Mouse (Mus musculus) liver, embryonic 12.5 days (tissue): ENCODE results near the gene Spn. TPM values are rescaled to one million over a fixed set of nuclear protein-coding genes. Genes with fewer than 3 reads are reported as not detected.
"Not testable (repeated sequence)": the region's sequence is repeated elsewhere in the genome, so short reads cannot be mapped to it uniquely, and the experiment has no call there.

Source experiments
- ATAC-seq: fragments of 200-750 bp; cut with Nextera tagmentation; 2 replicates; pipeline ENCODE4 v1.8.0; 2017; ENCODE audit warnings: moderate number of reproducible peaks, mild to moderate bottlenecking, moderate library complexity
- H3K27ac ChIP-seq: fragments of 300-500 bp; sonication (generic); 2 replicates; pipeline ENCODE4 v1.5.1; 2016; ENCODE audit warnings: mild to moderate bottlenecking
- H3K27me3 ChIP-seq: fragments of 300-500 bp; sonication (generic); replicated peaks from 2 replicates; pipeline ENCODE4 v1.6.1; 2016; ENCODE audit warnings: mild to moderate bottlenecking, moderate library complexity
- H3K36me3 ChIP-seq: fragments of 300-500 bp; sonication (generic); 2 replicates; pipeline ENCODE4 v1.6.1; 2016; ENCODE audit warnings: mild to moderate bottlenecking, moderate library complexity
- H3K4me1 ChIP-seq: fragments of 300-500 bp; sonication (generic); 2 replicates; pipeline ENCODE4 v1.6.1; 2016
- H3K4me2 ChIP-seq: fragments of 300-500 bp; sonication (generic); 2 replicates; pipeline ENCODE4 v1.6.1; 2016; ENCODE audit warnings: mild to moderate bottlenecking, moderate library complexity
- H3K4me3 ChIP-seq: fragments of 300-500 bp; sonication (generic); 2 replicates; pipeline ENCODE4 v1.5.1; 2016; ENCODE audit warnings: mild to moderate bottlenecking, moderate library complexity
- H3K9ac ChIP-seq: fragments of 300-500 bp; sonication (generic); 2 replicates; pipeline ENCODE4 v1.6.1; 2016; ENCODE audit warnings: mild to moderate bottlenecking, moderate library complexity
- H3K9me3 ChIP-seq: fragments of 300-500 bp; sonication (generic); replicated peaks from 2 replicates; pipeline ENCODE4 v1.6.1; 2016; ENCODE audit warnings: mild to moderate bottlenecking, moderate library complexity
- WGBS: fragments of 180-500 bp; shearing (Covaris S2); methylation state at CpG from one replicate; pipeline ENCODE4 v1.1.7; 2016; ENCODE audit not compliant: insufficient replicate concordance; 5-methylcytosine and 5-hydroxymethylcytosine counted together
- polyA plus RNA-seq: library from polyadenylated mRNA; unstranded; fragments of >200 nt; fragmentation: Nextera tagmentation; extraction: Ambion mirVana; gene quantifications from 2 replicates; pipeline ENCODE4 v1.2.1, GENCODE M21; 2016

Spn gene
- polyA plus RNA-seq, 1 experiment from 2014 or later, result 7.4 TPM

DNA sequence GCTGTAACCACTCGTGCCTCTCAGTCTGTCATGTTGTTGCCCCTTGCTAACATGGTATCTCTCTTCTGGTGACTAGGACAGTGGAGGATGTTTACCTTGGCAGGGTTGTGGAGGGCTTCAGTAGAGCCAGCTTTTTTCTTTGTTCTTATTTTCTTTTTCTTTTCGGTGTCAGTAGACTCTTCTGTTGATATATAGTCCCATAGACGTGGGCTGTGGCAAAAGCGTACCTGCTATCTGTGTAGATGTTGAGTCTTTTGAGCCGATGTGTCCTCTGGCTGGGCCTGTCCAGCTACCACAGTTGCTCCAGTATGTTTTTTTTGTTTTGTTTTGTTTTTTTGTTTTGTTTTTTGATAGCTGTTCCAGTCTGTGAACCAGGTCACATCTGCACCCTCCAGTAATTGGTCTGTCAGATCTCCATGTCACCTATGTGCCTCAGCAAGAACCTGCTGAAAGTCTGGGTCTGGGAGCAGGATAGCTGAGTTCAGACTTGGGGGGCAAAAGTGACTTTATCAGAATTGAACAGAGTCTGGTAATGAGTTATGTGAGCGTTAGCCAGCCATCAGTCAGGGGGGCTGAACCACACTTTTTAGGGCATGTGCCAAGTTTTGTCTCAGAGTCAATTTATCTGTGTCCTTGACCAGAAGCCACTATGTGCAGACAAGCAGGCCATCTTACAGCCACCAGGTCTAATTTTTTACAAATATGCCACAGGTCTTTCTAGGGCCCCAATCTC is 50.2 kb downstream of the Spn start, which contains the start of gene Zg16:
Gene Zg16 (minus strand): TSS at position 51 of the 733 bp plus-strand sequence.
- Histone ChIP-seq H3K27ac (peak within 1 kb of the TSS; percentile 80), H3K4me1 (peaks cover 90% of the 10 kb centered on the region)
- not testable (repeated sequence) for H3K9ac ChIP-seq

DNA sequence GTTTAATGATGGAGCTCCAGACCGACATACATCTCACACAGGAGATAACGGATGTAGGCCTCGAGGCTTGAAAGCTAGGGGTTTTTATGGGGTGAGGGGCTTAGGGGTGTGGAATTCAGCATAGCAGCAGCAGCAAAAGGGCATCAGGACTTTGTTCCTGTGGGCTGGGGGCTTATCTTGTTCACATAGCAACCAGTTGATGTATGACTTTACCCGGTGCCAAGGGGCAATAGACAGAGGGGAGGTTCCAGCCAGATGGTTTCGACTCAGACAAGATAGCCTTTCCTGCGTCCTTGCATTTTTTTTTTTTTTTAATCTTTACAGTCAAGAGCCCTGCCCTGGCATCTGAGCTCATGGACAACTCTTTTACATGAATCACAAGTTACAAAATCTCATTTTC is 51.9 kb downstream of the Spn start:
- peak overlapping the region; percentile 80 for H3K27ac ChIP-seq
- not testable (repeated sequence) for H3K9me3 ChIP-seq, H3K4me3 ChIP-seq, H3K9ac ChIP-seq, H3K27me3 ChIP-seq, H3K36me3 ChIP-seq
- peak; percentile 49; the same call in 1 of the 2 replicates for ATAC-seq
- peaks cover 80% of the 10 kb centered on the region for H3K4me1 ChIP-seq
- H3K4me2 ChIP-seq, result peak overlapping the region; percentile 24; the same call in 1 of the 2 replicates
- 31% methylated on average over 6 of the region's 6 CpGs for WGBS

More for the DNA sequence above, 50.2 kb downstream of the Spn start, which contains the start of gene Zg16:
- not testable (repeated sequence) for ATAC-seq, H3K27me3 ChIP-seq, H3K9me3 ChIP-seq, H3K36me3 ChIP-seq, H3K4me3 ChIP-seq
- 0 out of 2 replicates have a peak within 1 kb of the TSS, but pooled peaks have one; percentile 16 for H3K4me2 ChIP-seq
- 58% methylated on average over 6 of the region's 6 CpGs for WGBS

DNA sequence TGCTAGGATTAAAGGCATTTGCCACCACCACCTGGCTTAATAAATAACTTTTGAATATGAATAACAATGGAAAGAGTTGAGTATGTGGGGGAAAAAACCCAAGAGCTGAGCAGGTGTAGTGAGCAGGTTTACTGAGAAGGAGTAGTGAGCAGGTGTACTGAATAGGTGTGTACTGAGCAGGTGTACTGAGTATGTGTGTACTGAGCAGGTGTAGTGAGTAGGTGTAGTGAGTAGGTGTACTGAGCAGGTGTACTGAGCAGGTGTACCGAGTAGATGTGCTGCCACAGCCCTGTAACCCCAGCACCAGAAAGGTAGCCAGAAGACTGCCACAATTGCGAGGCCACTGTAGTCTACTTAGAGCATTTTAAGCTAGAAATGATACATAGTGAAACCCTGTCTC is 52.8 kb downstream of the Spn start:
- Histone ChIP-seq H3K9me3 (no peaks in the 10 kb centered on the region), H3K36me3 (no peaks in the 10 kb centered on the region), H3K27me3 (no peaks in the 10 kb centered on the region), H3K9ac (no peak overlapping the region), H3K27ac (0 out of 2 replicates have a peak overlapping the region, but pooled peaks have one; percentile 20), H3K4me1 (peaks cover 70% of the 10 kb centered on the region), H3K4me2 (no peak overlapping the region), H3K4me3 (no peak overlapping the region)
- 71% methylated on average over 2 of the region's 2 CpGs for WGBS
- no peak for ATAC-seq

DNA sequence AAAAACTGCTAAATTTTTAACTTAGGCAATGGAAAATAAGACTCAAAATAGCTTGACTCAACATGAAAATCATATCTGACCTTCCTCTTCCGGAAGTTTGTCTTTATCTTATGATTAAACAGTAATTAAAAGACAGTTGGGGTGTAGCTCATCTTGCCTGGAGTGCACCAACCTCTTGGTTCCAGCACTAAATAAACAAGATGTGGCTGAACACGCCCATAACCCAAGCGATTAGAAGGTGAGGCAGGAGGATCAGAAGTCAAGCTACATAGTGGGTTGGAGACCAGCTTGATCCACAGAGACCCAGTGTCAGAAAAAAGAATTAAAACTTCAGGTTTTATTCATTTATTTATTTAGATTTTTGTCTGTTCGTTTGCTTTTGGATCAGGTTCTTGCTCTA is 53.9 kb downstream of the Spn start:
- H3K36me3 ChIP-seq, result no peaks in the 10 kb centered on the region
- H3K4me1 ChIP-seq, result peaks cover 59% of the 10 kb centered on the region
- no peak overlapping the region for H3K4me3 ChIP-seq
- WGBS, result 53% methylated on average over 4 of the region's 4 CpGs
- peak overlapping the region; percentile 46; the same call in 1 of the 2 replicates for H3K27ac ChIP-seq
- no peaks in the 10 kb centered on the region for H3K27me3 ChIP-seq
- no peak overlapping the region; the same call in 1 of the 2 replicates for H3K9ac ChIP-seq
- H3K9me3 ChIP-seq, result no peaks in the 10 kb centered on the region
- no peak overlapping the region for H3K4me2 ChIP-seq
- ATAC-seq, result 0 out of 2 replicates have a peak, but pooled peaks have one; percentile 31

DNA sequence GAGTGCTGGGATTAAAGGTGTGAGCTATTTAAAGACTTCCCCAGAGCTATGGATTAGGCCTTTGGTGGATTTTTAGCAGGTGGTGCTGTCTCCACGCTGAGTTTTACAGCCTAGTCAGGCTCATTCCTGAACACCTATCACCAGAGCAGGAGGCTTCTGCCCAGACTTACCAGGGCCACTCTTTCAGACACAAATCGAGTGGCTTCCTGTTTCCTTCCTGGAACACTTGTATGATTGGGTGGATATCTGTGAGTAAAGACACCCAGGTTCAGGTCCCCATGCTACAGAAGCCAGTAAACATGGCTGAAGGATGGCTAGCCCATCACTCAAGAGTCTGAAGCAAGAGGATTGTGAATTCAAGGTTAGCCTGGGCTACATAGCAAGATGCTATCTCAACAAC is 54.6 kb downstream of the Spn start:
- Histone ChIP-seq H3K36me3 (no peaks in the 10 kb centered on the region), H3K4me2 (no peak overlapping the region), H3K4me3 (no peak overlapping the region), H3K9me3 (no peaks in the 10 kb centered on the region), H3K27ac (no peak overlapping the region), H3K27me3 (no peaks in the 10 kb centered on the region), H3K4me1 (peaks cover 55% of the 10 kb centered on the region), H3K9ac (no peak overlapping the region)
- no peak for ATAC-seq
- 17% methylated on average over 2 of the region's 2 CpGs for WGBS

DNA sequence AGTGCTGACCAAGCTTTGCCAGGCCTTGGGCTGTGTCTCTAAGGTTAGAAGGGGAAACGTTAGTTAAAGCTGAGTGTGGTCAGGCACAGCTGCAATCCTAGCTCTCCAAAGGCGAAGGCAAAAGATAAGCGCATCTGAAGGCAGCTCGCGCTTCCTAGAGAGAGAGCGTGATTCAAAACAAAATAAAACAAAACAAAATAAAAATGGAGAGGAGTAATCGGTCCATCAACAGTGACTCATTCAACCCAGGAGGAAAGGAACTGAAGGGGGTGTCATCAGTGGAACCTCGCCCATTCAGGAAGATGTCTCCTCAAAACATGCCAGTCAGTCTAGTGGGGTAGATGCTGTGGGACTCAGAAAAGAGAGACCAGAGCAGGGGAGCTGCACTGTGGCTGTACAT is 55.4 kb downstream of the Spn start:
- Histone ChIP-seq H3K36me3 (no peaks in the 10 kb centered on the region), H3K4me2 (no peak overlapping the region), H3K27me3 (no peaks in the 10 kb centered on the region), H3K4me3 (no peak overlapping the region), H3K9me3 (no peaks in the 10 kb centered on the region), H3K4me1 (peaks cover 48% of the 10 kb centered on the region), H3K27ac (0 out of 2 replicates have a peak overlapping the region, but pooled peaks have one; percentile 17), H3K9ac (no peak overlapping the region)
- WGBS, result 42% methylated on average over 8 of the region's 8 CpGs
- ATAC-seq, result no peak

Other genes starting within 250 kb of the Spn start
- 16.7 and 16.9 TPM in 2 replicates for gene Tmem219, start 214.9 kb downstream of the Spn start, polyA plus RNA-seq
- 10.3 and 10.7 TPM in 2 replicates for gene Kctd13, start 208.9 kb downstream of the Spn start, polyA plus RNA-seq
- gene Asphd1, start 188.2 kb downstream of the Spn start, polyA plus RNA-seq, result not detected in 2 replicates
- gene Sez6l2, start 187.3 kb downstream of the Spn start, polyA plus RNA-seq, result 0.06 and 0.39 TPM in 2 replicates
- gene Cdipt, start 161.9 kb downstream of the Spn start, polyA plus RNA-seq, result 59.2 and 63.2 TPM in 2 replicates
- gene Cdiptos, start 161.7 kb downstream of the Spn start, polyA plus RNA-seq, result 0.29 and 0.44 TPM in 2 replicates
- 8.3 and 8.9 TPM in 2 replicates for gene Mvp, start 123.2 kb downstream of the Spn start, polyA plus RNA-seq
- gene Pagr1b, start 121.3 kb downstream of the Spn start, polyA plus RNA-seq, result 0.57 TPM in 1 of 2 replicates, not detected in the other
- 60.5 and 65.1 TPM in 2 replicates for gene Pagr1a, start 120.5 kb downstream of the Spn start, polyA plus RNA-seq
- gene Gm42742, start 116.7 kb downstream of the Spn start, polyA plus RNA-seq, result 4.1 and 8.9 TPM in 2 replicates
- 0.88 and 2.1 TPM in 2 replicates for gene Prrt2, start 116.6 kb downstream of the Spn start, polyA plus RNA-seq
- gene Maz, start 110.8 kb downstream of the Spn start, polyA plus RNA-seq, result 104 and 107 TPM in 2 replicates
- 126 and 132 TPM in 2 replicates for gene Kif22, start 95.4 kb downstream of the Spn start, polyA plus RNA-seq
- not detected in 2 replicates for gene Zg16, start 50.5 kb downstream of the Spn start, polyA plus RNA-seq
- 8.3 and 8.5 TPM in 2 replicates for gene AI467606, start 46.5 kb downstream of the Spn start, polyA plus RNA-seq
- 36.5 and 40.3 TPM in 2 replicates for gene Qprt, start 15.6 kb downstream of the Spn start, polyA plus RNA-seq
- 35.0 and 36.0 TPM in 2 replicates for gene Cd2bp2, start 58.2 kb upstream of the Spn start, polyA plus RNA-seq
- gene Tbc1d10b, start 70.6 kb upstream of the Spn start, polyA plus RNA-seq, result 26.7 and 30.9 TPM in 2 replicates
- gene Mylpf, start 71.1 kb upstream of the Spn start, polyA plus RNA-seq, result 37.6 and 41.4 TPM in 2 replicates
- 13.7 and 14.2 TPM in 2 replicates for gene Zfp553, start 95.2 kb upstream of the Spn start, polyA plus RNA-seq
- 10.6 and 13.6 TPM in 2 replicates for gene Sept1, start 95.3 kb upstream of the Spn start, polyA plus RNA-seq
- 30.0 and 31.6 TPM in 2 replicates for gene Zfp771, start 106.5 kb upstream of the Spn start, polyA plus RNA-seq
- 163 and 167 TPM in 2 replicates for gene Dctpp1, start 122.9 kb upstream of the Spn start, polyA plus RNA-seq
- 170 and 172 TPM in 2 replicates for gene Sephs2, start 136.2 kb upstream of the Spn start, polyA plus RNA-seq
- 6.0 and 6.3 TPM in 2 replicates for gene Itgal, start 158.4 kb upstream of the Spn start, polyA plus RNA-seq
- gene Zfp768, start 207.8 kb upstream of the Spn start, polyA plus RNA-seq, result 4.8 and 5.2 TPM in 2 replicates
- gene Zfp747, start 238.2 kb upstream of the Spn start, polyA plus RNA-seq, result 3.9 and 4.1 TPM in 2 replicates
- 2.1 and 2.4 TPM in 2 replicates for gene 9130019O22Rik, start 249.3 kb upstream of the Spn start, polyA plus RNA-seq